20 mouse cellular contexts compared by ENCODE assay signal in genomic region chr13:109891194-109891909, GRCm38 (mm10).
DNase-seq lines count a peak whose midpoint lies in the region; ATAC-seq and TF ChIP-seq lines count a peak whose summit lies in the region.
"Had no signal": no experiment of that assay in that cellular context is flagged by ENCODE, and none has a peak within 500 bp of the region (broad histone marks: within the 10 kb centered on the region; RNA-seq: fewer than 3 reads in every experiment).

No protein-coding gene starts in this region.

- no peak overlapping the region for H3K9ac ChIP-seq in midbrain, embryonic 15.5 days
- no peak overlapping the region for H3K9ac ChIP-seq in midbrain, embryonic 11.5 days (ENCODE audit: low read length)
- H3K9ac ChIP-seq in liver, postnatal 0 days (replicated peaks), result no peak overlapping the region
- H3K9ac ChIP-seq: forebrain, postnatal 0 days; heart, embryonic 15.5 days; hindbrain, embryonic 14.5 days had no signal

- no peak overlapping the region for H3K4me3 ChIP-seq in midbrain, embryonic 15.5 days
- H3K4me3 ChIP-seq in midbrain, embryonic 11.5 days (ENCODE audit: low read depth, low read length), result no peak overlapping the region
- no peak overlapping the region for H3K4me3 ChIP-seq in liver, postnatal 0 days (ENCODE audit: low read depth, low read length)
- H3K4me3 ChIP-seq: heart, embryonic 15.5 days; limb, embryonic 10.5 days had no signal

- 75% methylated on average over 6 of the region's 6 CpGs for WGBS in midbrain, embryonic 15.5 days
- 80% methylated on average over 6 of the region's 6 CpGs for WGBS in midbrain, embryonic 11.5 days
- WGBS in liver, postnatal 0 days (ENCODE audit: insufficient replicate concordance), result 64% methylated on average over 6 of the region's 6 CpGs

- no peaks in the 10 kb centered on the region for H3K36me3 ChIP-seq in midbrain, embryonic 15.5 days (replicated peaks)
- H3K36me3 ChIP-seq in midbrain, embryonic 11.5 days (ENCODE audit: control insufficient read depth, insufficient read depth, low read length), result no peaks in the 10 kb centered on the region
- no peaks in the 10 kb centered on the region for H3K36me3 ChIP-seq in liver, postnatal 0 days (replicated peaks; ENCODE audit: insufficient read depth, low read length)
- H3K36me3 ChIP-seq: heart, embryonic 15.5 days; limb, embryonic 10.5 days had no signal

- H3K4me2 ChIP-seq in midbrain, embryonic 15.5 days, result no peak overlapping the region
- no peak overlapping the region for H3K4me2 ChIP-seq in midbrain, embryonic 11.5 days
- H3K4me2 ChIP-seq in liver, postnatal 0 days (ENCODE audit: low read depth, low read length), result no peak overlapping the region
- H3K4me2 ChIP-seq: heart, embryonic 15.5 days; hindbrain, embryonic 14.5 days had no signal

- no peak for TF ChIP-seq CTCF in liver, postnatal 0 days (IDR thresholded peaks at IDR 0.05; ENCODE audit: low read depth)

- TF ChIP-seq EP300 in liver, postnatal 0 days (IDR thresholded peaks at IDR 0.05; ENCODE audit: low read depth), result no peak

- 0 out of 2 replicates have a peak overlapping the region, but pooled peaks have one; percentile 42 for H3K27ac ChIP-seq in midbrain, embryonic 15.5 days
- no peak overlapping the region for H3K27ac ChIP-seq in midbrain, embryonic 11.5 days (ENCODE audit: low read depth, low read length)
- H3K27ac ChIP-seq in liver, postnatal 0 days (ENCODE audit: low read depth), result no peak overlapping the region
- H3K27ac ChIP-seq: heart, embryonic 15.5 days; hindbrain, embryonic 14.5 days; limb, embryonic 10.5 days had no signal

- no peaks in the 10 kb centered on the region for H3K27me3 ChIP-seq in midbrain, embryonic 15.5 days (replicated peaks)
- H3K27me3 ChIP-seq in midbrain, embryonic 11.5 days (ENCODE audit: control insufficient read depth, insufficient read depth, low read length), result no peaks in the 10 kb centered on the region
- no peaks in the 10 kb centered on the region for H3K27me3 ChIP-seq in liver, postnatal 0 days (ENCODE audit: insufficient read depth, low read length)
- H3K27me3 ChIP-seq: heart, embryonic 15.5 days had no signal

- ATAC-seq in midbrain, embryonic 15.5 days (replicated peaks), result peak; percentile 52; the same call in 1 of the 2 replicates
- ATAC-seq in midbrain, embryonic 11.5 days (ENCODE audit: low FRiP score), result no peak
- ATAC-seq in liver, postnatal 0 days, result 0 out of 2 replicates have a peak, but pooled peaks have one; percentile 41
- ATAC-seq: forebrain, postnatal 0 days; inflammation-experienced regulatory T-cells, adult 6 months; lung, postnatal 0 days had no signal

- no peaks in the 10 kb centered on the region for H3K9me3 ChIP-seq in midbrain, embryonic 15.5 days
- H3K9me3 ChIP-seq in midbrain, embryonic 11.5 days (ENCODE audit: control insufficient read depth, low read length), result no peaks in the 10 kb centered on the region
- no peaks in the 10 kb centered on the region for H3K9me3 ChIP-seq in liver, postnatal 0 days (ENCODE audit: low read length)
- H3K9me3 ChIP-seq: G1E; heart, embryonic 15.5 days; limb, embryonic 10.5 days had no signal

- DNase-seq in midbrain, embryonic 11.5 days (ENCODE audit: low spot score, missing footprints), result no peak
- DNase-seq in liver, result peak; percentile 30
- DNase-seq in liver, postnatal 0 days, result no peak
- DNase-seq in frontal cortex, postnatal 36 days (ENCODE audit: low spot score in 2 of 2), result no peak
- no peak for DNase-seq in spleen, adult 12 weeks (ENCODE audit: low spot score)
- no peak for DNase-seq in T-cell, adult 2 months (ENCODE audit: low spot score)
- DNase-seq: adrenal gland, postnatal 10 days; cerebellum, adult 9-10 months; forebrain, postnatal 0 days; gastrocnemius, postnatal 25 days; heart, postnatal 4 days; kidney, adult 2 months; kidney, postnatal 10 days had no signal

- H3K4me1 ChIP-seq in midbrain, embryonic 15.5 days, result peaks cover 4% of the 10 kb centered on the region
- no peaks in the 10 kb centered on the region for H3K4me1 ChIP-seq in midbrain, embryonic 11.5 days (ENCODE audit: control insufficient read depth, insufficient read depth, low read length)
- no peaks in the 10 kb centered on the region for H3K4me1 ChIP-seq in liver, postnatal 0 days (ENCODE audit: insufficient read depth)
- H3K4me1 ChIP-seq: heart, embryonic 15.5 days; limb, embryonic 10.5 days had no signal
